Mouse (Mus musculus): ENCODE measurements around the gene Hoxd10.

Gene Hoxd10

GRCm38 (mm10) chr2:74675666-74676282 lies 15.9 kb upstream of the Hoxd10 start:
- peak overlapping the region; percentile 54 for H3K4me3 ChIP-seq (replicated peaks; ENCODE audit: low read length)
- peaks cover 52% of the 10 kb centered on the region for H3K4me1 ChIP-seq (replicated peaks; ENCODE audit: low read depth, low read length)
- no peaks in the 10 kb centered on the region for H3K36me3 ChIP-seq (ENCODE audit: insufficient read depth, low read length)
- TF ChIP-seq CTCF (conservative IDR thresholded peaks at IDR 0.05; ENCODE audit: low read length) (no peak), POU5F1 (IDR thresholded peaks at IDR 0.05; ENCODE audit: borderline replicate concordance, low read length) (no peak), NANOG (IDR thresholded peaks at IDR 0.05; ENCODE audit: borderline replicate concordance, low read length) (no peak)
- H3K27me3 ChIP-seq (ENCODE audit: insufficient read depth, low read length): peaks cover 99% of the 10 kb centered on the region
- peaks cover 17% of the 10 kb centered on the region for H3K9me3 ChIP-seq (ENCODE audit: low read length)

GRCm38 (mm10) chr2:74676376-74677052 lies 15.2 kb upstream of the Hoxd10 start:
- H3K9me3 ChIP-seq (ENCODE audit: low read length): peaks cover 17% of the 10 kb centered on the region
- no peaks in the 10 kb centered on the region for H3K36me3 ChIP-seq (ENCODE audit: insufficient read depth, low read length)
- no peak overlapping the region for H3K4me3 ChIP-seq (replicated peaks; ENCODE audit: low read length)
- H3K27me3 ChIP-seq (ENCODE audit: insufficient read depth, low read length): peaks cover 99% of the 10 kb centered on the region
- H3K4me1 ChIP-seq (replicated peaks; ENCODE audit: low read depth, low read length): peaks cover 58% of the 10 kb centered on the region
- TF ChIP-seq CTCF (conservative IDR thresholded peaks at IDR 0.05; ENCODE audit: low read length) (no peak), POU5F1 (IDR thresholded peaks at IDR 0.05; ENCODE audit: borderline replicate concordance, low read length) (no peak), NANOG (IDR thresholded peaks at IDR 0.05; ENCODE audit: borderline replicate concordance, low read length) (no peak)

- H3K9me3 ChIP-seq (ENCODE audit: low read length): peaks cover 17% of the 10 kb centered on the region
- TF ChIP-seq POU5F1 (IDR thresholded peaks at IDR 0.05; ENCODE audit: borderline replicate concordance, low read length): no peak
- no peak for TF ChIP-seq CTCF (conservative IDR thresholded peaks at IDR 0.05; ENCODE audit: low read length)
- no peak for TF ChIP-seq NANOG (IDR thresholded peaks at IDR 0.05; ENCODE audit: borderline replicate concordance, low read length)
- H3K4me1 ChIP-seq (replicated peaks; ENCODE audit: low read depth, low read length): peaks cover 55% of the 10 kb centered on the region
- H3K4me3 ChIP-seq (replicated peaks; ENCODE audit: low read length): no peak overlapping the region
- no peaks in the 10 kb centered on the region for H3K36me3 ChIP-seq (ENCODE audit: insufficient read depth, low read length)
- H3K27me3 ChIP-seq (ENCODE audit: insufficient read depth, low read length): peaks cover 99% of the 10 kb centered on the region
Observed at GRCm38 (mm10) chr2:74677106-74677505, 14.6 kb upstream of the Hoxd10 start.

- Histone ChIP-seq H3K4me1 (replicated peaks; ENCODE audit: low read depth, low read length) (peaks cover 54% of the 10 kb centered on the region), H3K36me3 (ENCODE audit: insufficient read depth, low read length) (no peaks in the 10 kb centered on the region), H3K9me3 (ENCODE audit: low read length) (peaks cover 7% of the 10 kb centered on the region), H3K27me3 (ENCODE audit: insufficient read depth, low read length) (peaks cover 98% of the 10 kb centered on the region), H3K4me3 (replicated peaks; ENCODE audit: low read length) (peak within 1 kb of the TSS; percentile 6; the same call in 1 of the 2 replicates)
- no peak for TF ChIP-seq NANOG (IDR thresholded peaks at IDR 0.05; ENCODE audit: borderline replicate concordance, low read length)
- TF ChIP-seq CTCF (conservative IDR thresholded peaks at IDR 0.05; ENCODE audit: low read length): no peak
- TF ChIP-seq POU5F1 (IDR thresholded peaks at IDR 0.05; ENCODE audit: borderline replicate concordance, low read length): no peak
Observed at GRCm38 (mm10) chr2:74678891-74679595, 12.7 kb upstream of the Hoxd10 start, which contains the start of gene Hoxd11. Gene Hoxd11 (plus strand): TSS chr2:74679557.

- TF ChIP-seq NANOG (IDR thresholded peaks at IDR 0.05; ENCODE audit: borderline replicate concordance, low read length) (no peak), CTCF (conservative IDR thresholded peaks at IDR 0.05; ENCODE audit: low read length) (no peak), POU5F1 (IDR thresholded peaks at IDR 0.05; ENCODE audit: borderline replicate concordance, low read length) (no peak; the same call in 1 of the 2 replicates)
- peaks cover 1% of the 10 kb centered on the region; the same call in 1 of the 2 replicates for H3K9me3 ChIP-seq (ENCODE audit: low read length)
Observed at GRCm38 (mm10) chr2:74679596-74679971, 12.1 kb upstream of the Hoxd10 start.

GRCm38 (mm10) chr2:74679980-74680379 lies 11.7 kb upstream of the Hoxd10 start:
- no peaks in the 10 kb centered on the region for H3K9me3 ChIP-seq (ENCODE audit: low read length)
- peaks cover 98% of the 10 kb centered on the region for H3K27me3 ChIP-seq (ENCODE audit: insufficient read depth, low read length)
- peaks cover 55% of the 10 kb centered on the region for H3K4me1 ChIP-seq (replicated peaks; ENCODE audit: low read depth, low read length)
- TF ChIP-seq POU5F1 (IDR thresholded peaks at IDR 0.05; ENCODE audit: borderline replicate concordance, low read length) (no peak), NANOG (IDR thresholded peaks at IDR 0.05; ENCODE audit: borderline replicate concordance, low read length) (no peak), CTCF (conservative IDR thresholded peaks at IDR 0.05; ENCODE audit: low read length) (no peak)
- no peaks in the 10 kb centered on the region for H3K36me3 ChIP-seq (ENCODE audit: insufficient read depth, low read length)
- peak overlapping the region; percentile 6; the same call in 1 of the 2 replicates for H3K4me3 ChIP-seq (replicated peaks; ENCODE audit: low read length)

More at GRCm38 (mm10) chr2:74679596-74679971, 12.1 kb upstream of the Hoxd10 start:
- Histone ChIP-seq H3K27me3 (ENCODE audit: insufficient read depth, low read length) (peaks cover 98% of the 10 kb centered on the region), H3K4me3 (replicated peaks; ENCODE audit: low read length) (peak overlapping the region; percentile 6; the same call in 1 of the 2 replicates), H3K4me1 (replicated peaks; ENCODE audit: low read depth, low read length) (peaks cover 58% of the 10 kb centered on the region), H3K36me3 (ENCODE audit: insufficient read depth, low read length) (no peaks in the 10 kb centered on the region)

- no peak for TF ChIP-seq POU5F1 (IDR thresholded peaks at IDR 0.05; ENCODE audit: borderline replicate concordance, low read length)
- no peak for TF ChIP-seq NANOG (IDR thresholded peaks at IDR 0.05; ENCODE audit: borderline replicate concordance, low read length)
- TF ChIP-seq CTCF (conservative IDR thresholded peaks at IDR 0.05; ENCODE audit: low read length): no peak
- peaks cover 96% of the 10 kb centered on the region for H3K27me3 ChIP-seq (ENCODE audit: insufficient read depth, low read length)
- H3K4me1 ChIP-seq (replicated peaks; ENCODE audit: low read depth, low read length): peaks cover 47% of the 10 kb centered on the region
- no peaks in the 10 kb centered on the region for H3K36me3 ChIP-seq (ENCODE audit: insufficient read depth, low read length)
- H3K4me3 ChIP-seq (replicated peaks; ENCODE audit: low read length): no peak overlapping the region; the same call in 1 of the 2 replicates
- no peaks in the 10 kb centered on the region for H3K9me3 ChIP-seq (ENCODE audit: low read length)
Observed at GRCm38 (mm10) chr2:74680561-74681398, 10.9 kb upstream of the Hoxd10 start.

Data from E14TG2a.4 (cell line).